Mouse (Mus musculus): ENCODE measurements around the gene Srrm1.

- TF ChIP-seq CTCF (IDR thresholded peaks at IDR 0.05; ENCODE audit: borderline replicate concordance, insufficient read depth, low read depth, low read length) (no peak), POLR2A (IDR thresholded peaks at IDR 0.05; ENCODE audit: borderline replicate concordance, insufficient read depth, low read length) (no peak)
Observed at GRCm38 (mm10) chr4:135293813-135294212, 59.3 kb downstream of the Srrm1 start.

Measured in cerebellum, adult 2 months (tissue).